Mouse (Mus musculus): ENCODE results near the gene Ncoa3.
"Not testable (repeated sequence)": the region's sequence is repeated elsewhere in the genome, so short reads cannot be mapped to it uniquely, and the experiment has no call there.

The Ncoa3 gene

GRCm38 (mm10) chr2:166079961-166080885 is 87.8 kb downstream of the Ncoa3 start:
- no peak for DNase-seq (ENCODE audit: low spot score)

- no peak for DNase-seq (ENCODE audit: low spot score)
Measured at GRCm38 (mm10) chr2:166080967-166081750, 88.7 kb downstream of the Ncoa3 start.

DNA sequence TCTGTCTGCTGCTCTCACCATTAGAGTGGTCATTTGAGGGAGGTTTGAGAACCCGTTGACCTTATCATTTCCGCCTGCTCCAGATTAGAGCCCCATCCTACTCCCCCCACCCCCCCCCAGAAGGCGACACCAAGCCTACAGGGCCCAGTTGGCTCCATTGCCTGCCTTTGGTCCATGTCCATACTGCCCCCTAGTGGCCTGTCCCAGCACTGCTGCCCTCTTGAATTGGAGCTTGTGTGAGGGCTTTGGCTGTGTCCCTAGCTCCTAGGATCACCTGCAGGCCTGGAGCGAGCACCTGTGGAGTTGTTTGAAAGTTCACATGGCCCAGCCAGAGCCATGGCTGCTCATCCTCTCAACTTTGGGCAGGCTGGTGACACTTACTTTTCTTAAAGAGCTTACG is 89.8 kb downstream of the Ncoa3 start:
- peak; percentile 69 for DNase-seq (ENCODE audit: low spot score)

- DNase-seq (ENCODE audit: low spot score), result no peak
Measured at GRCm38 (mm10) chr2:166082661-166083060, 90.2 kb downstream of the Ncoa3 start.

DNA sequence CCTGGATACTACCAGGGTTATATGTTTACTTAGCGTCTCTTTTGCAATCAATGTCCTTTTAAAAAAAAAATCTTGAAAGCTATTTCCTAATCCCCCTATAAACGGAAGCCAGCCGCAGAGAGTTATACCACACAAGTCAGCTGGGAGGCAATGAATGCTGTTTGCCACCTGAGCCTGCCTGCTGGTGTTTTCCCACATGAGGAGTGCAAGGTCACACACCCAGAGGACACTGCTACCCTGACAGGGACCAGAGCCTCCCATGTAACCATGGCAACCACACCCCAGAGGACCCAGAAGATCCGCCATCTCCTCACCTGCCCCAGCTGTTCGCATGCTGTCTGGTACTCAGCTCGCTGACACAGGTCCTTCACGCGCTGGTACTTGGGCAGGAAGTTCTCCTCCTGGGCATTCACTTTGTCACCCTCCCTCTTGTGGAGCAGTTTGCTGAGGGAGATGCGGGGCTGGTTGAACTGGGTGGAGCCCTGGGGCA is 91.2 kb downstream of the Ncoa3 start:
- DNase-seq (ENCODE audit: low spot score), result no peak

- no peak for DNase-seq (ENCODE audit: low spot score)
Measured at GRCm38 (mm10) chr2:166084111-166084510, 91.7 kb downstream of the Ncoa3 start.

- DNase-seq (ENCODE audit: low spot score), result not testable (repeated sequence)
Measured at GRCm38 (mm10) chr2:166084964-166085363, 92.5 kb downstream of the Ncoa3 start.

- no peak for DNase-seq (ENCODE audit: low spot score)
Measured at GRCm38 (mm10) chr2:166085780-166086179, 93.3 kb downstream of the Ncoa3 start.

GRCm38 (mm10) chr2:166086457-166087233 is 94.2 kb downstream of the Ncoa3 start:
- DNase-seq (ENCODE audit: low spot score), result no peak

DNA sequence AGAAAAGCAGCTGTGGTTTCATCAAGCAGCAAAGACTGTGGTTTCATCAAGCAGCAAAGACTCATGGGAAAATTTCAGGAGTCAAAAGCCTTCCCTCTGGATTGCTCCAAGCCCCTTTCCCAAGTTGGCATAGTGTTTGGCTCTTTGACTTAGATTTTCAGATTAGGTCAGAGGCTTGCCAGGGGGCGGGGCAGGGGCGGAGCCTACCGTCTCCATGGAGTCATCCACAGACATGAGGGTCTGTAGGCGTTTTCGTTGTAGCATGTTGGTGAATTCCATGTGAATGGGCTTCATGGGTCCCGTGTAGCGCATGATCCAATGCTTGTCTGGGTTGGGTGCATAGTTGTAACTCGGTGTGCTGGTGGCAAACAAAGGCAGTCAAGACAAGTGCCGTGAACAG is 96.6 kb downstream of the Ncoa3 start:
- no peak for DNase-seq (ENCODE audit: low spot score)

DNA sequence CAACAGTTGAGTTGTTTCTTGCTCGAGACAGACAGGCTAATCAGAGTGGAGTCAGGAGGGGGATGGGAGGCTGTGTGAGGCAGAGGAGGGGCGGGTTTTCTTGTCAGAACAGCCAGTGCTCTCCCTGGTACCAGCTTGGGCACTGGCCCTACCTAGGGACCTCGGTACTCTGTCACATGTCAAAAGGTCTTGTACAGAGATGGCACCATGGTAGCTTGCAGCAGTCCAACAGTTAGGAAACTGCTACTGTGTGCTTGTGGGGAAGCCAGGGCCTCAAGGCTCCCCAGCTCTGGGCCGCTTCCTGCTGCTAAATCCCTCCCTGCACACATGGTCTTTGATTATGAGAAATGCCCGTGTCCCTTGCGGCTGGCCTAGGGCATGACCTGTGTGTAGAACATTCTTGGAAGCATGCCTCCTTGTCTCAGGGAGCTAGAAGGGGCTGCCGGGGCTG is 97.7 kb downstream of the Ncoa3 start:
- no peak for DNase-seq (ENCODE audit: low spot score)

DNA sequence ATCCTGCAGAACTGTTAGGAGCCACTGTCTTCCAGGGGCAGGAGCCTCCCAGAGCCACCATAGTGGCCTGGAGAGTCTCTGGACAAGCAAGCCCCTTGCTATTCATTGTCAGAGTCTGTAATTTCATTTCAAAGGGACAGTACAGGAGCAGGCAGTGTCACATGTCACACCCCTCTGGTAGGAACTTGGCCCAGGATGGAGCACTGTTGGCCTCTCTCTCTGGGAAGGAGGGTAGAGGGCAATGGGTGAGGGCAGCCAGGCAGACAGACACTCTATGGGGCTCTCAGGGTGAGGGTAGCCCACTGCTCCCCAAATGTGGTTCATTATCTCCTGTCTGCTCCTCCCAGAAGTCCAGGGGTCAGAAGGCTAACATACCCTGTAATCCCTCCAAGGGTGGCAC is 99.2 kb downstream of the Ncoa3 start:
- DNase-seq (ENCODE audit: low spot score), result no peak

DNA sequence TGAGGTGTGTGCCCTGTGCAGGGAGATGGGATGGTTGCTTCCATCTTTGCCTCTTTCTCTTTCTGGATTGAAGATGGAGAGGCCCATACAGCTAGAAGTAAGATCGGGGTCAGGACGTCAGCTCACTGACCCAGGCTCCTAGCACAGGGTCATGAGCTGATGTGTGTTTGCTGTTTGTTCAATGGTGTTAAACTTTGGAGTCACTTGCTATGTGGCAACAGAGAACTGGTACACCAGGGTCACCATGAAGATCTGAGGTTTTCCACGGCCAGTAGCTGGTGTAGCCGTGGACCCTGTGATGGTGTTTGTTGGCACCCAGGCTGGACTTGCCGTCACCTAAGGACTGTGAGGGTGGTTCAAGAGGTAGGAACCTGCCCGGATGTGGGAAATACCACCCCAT is 100.0 kb downstream of the Ncoa3 start:
- DNase-seq (ENCODE audit: low spot score), result no peak

- DNase-seq (ENCODE audit: low spot score), result no peak
Measured at GRCm38 (mm10) chr2:166096300-166096699, 103.9 kb downstream of the Ncoa3 start.

DNA sequence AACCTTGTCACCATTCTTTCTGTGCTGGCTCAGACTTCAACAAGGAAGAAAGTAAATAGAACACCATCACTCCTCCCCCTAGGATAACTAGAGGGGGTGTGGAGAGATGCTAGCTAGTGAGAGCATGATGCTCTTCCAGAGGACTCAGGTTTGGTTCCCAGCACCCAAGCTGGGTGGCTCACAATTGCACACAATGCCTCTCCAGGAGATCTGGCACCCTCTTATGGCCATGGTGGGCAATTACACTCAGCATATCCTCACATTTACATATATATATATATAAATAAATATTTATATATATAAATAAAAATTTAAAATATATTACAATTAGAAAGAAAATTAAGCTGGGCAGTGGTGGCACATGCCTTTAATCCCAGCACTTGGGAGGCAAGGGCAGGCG is 104.4 kb downstream of the Ncoa3 start:
- DNase-seq (ENCODE audit: low spot score), result no peak

- no peak for DNase-seq (ENCODE audit: low spot score)
Measured at GRCm38 (mm10) chr2:166097443-166098291, 105.2 kb downstream of the Ncoa3 start.

DNA sequence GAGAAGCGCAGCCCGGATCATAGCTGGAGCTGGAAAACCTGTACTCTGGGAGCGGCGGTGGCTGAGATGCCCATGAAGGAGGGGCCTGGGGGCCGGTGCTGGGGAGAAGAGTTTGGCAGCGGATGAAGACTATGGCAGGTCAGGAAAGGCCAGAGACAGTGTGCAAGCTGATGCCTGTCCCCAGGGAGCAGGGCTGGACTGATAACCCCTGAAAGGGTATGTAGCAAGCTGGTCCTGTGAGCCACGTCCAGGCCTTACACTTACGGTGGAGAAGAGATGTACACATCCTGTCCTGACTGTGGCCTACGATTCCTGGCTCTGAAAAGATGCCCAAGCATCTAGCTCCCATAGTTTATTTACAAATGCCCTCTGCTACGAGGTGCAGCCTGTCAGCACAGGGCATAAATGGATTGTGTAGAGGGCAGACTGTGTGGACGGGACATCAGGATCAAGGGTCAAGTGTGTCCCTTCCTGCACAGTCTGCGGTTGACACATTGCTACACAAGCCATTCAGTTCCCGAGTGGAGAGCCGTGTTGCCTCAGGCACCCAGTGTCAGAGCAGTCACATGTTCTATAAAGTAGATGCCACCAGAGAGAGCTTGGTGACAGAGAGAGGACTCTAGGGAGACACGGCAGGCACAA is 106.0 kb downstream of the Ncoa3 start:
- DNase-seq (ENCODE audit: low spot score), result no peak

- peak; percentile 76 for DNase-seq (ENCODE audit: low spot score)
Measured at GRCm38 (mm10) chr2:166100309-166101262, 108.2 kb downstream of the Ncoa3 start.

DNA sequence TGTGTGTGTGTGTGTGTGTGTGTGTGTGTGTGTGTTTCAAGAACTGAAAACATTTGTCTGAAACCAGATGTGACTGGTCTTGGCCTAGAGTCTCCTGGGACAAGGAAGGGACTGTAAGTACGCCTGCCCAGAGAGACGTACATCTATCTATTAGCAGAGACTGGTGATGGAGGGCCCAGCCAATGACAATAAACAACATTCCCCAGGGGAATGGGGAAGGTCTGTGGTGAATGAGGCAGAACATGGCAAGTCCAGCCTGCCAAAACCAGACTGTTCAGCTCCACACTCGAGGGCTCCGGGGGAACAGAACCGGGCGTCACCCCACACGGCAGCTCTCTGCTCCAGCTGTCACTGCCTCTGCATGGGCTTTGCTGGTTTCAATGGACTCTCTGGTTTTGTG is 110.5 kb downstream of the Ncoa3 start:
- no peak for DNase-seq (ENCODE audit: low spot score)

All from testis, postnatal 14 days (tissue).